ENCODE assay signal across 8 mouse cellular contexts in genomic region chr7:143057667-143058220, GRCm38 (mm10). TPM values are rescaled to one million over a fixed set of nuclear protein-coding genes. Genes with fewer than 3 reads are reported as not detected.
DNase-seq lines count a peak whose midpoint lies in the region; ATAC-seq lines count a peak whose summit lies in the region.

No protein-coding gene starts in this region.

- intact Hi-C loops in heart, postnatal 10 days (cut with DNase I), result no loop called here

- no peaks in the 10 kb centered on the region for H3K9me3 ChIP-seq in kidney, embryonic 14.5 days (ENCODE audit: control insufficient read depth, low read length)

- no peak for ATAC-seq in kidney, embryonic 14.5 days (ENCODE audit: low FRiP score, low TSS enrichment)
- ATAC-seq in megakaryocyte, adult 5-6 weeks (ENCODE audit: poor library complexity, severe bottlenecking), result peak; percentile 16

- H3K27me3 ChIP-seq in kidney, embryonic 14.5 days (ENCODE audit: control insufficient read depth, insufficient read depth, low read length), result no peaks in the 10 kb centered on the region

- peaks cover 23% of the 10 kb centered on the region for H3K36me3 ChIP-seq in kidney, embryonic 14.5 days (ENCODE audit: control insufficient read depth, insufficient read depth, low read length)

- H3K4me3 ChIP-seq in kidney, embryonic 14.5 days (ENCODE audit: low read length), result no peak overlapping the region
- H3K4me3 ChIP-seq in brown adipose tissue, adult 24 weeks (ENCODE audit: insufficient read depth, low read depth, low read length), result peak overlapping the region; percentile 93

- H3K9ac ChIP-seq in kidney, embryonic 14.5 days (ENCODE audit: low read depth, low read length), result no peak overlapping the region

- no peak for DNase-seq in kidney, postnatal 10 days
- peak; percentile 41 to 57 for DNase-seq in heart, postnatal 10 days
- no peak for DNase-seq in frontal cortex, postnatal 25 days (ENCODE audit: low spot score in 2 of 2)
- DNase-seq in testis, postnatal 14 days (ENCODE audit: low spot score), result no peak
- DNase-seq in ovary, adult 18-20 months (ENCODE audit: low spot score), result no peak

- peaks cover 30% of the 10 kb centered on the region for H3K4me1 ChIP-seq in kidney, embryonic 14.5 days (ENCODE audit: control insufficient read depth, insufficient read depth, low read length)
- H3K4me1 ChIP-seq in brown adipose tissue, adult 24 weeks (ENCODE audit: control insufficient read depth, insufficient read depth, insufficient read length, low read length), result peaks cover 57% of the 10 kb centered on the region

- WGBS in kidney, embryonic 14.5 days, result 77% methylated on average over 9 of the region's 9 CpGs

- peak overlapping the region; percentile 61; the same call in 1 of the 2 replicates for H3K27ac ChIP-seq in kidney, embryonic 14.5 days (ENCODE audit: low read depth, low read length)
- peak overlapping the region; percentile 97 for H3K27ac ChIP-seq in brown adipose tissue, adult 24 weeks (replicated peaks; ENCODE audit: low read depth, low read length)

- H3K4me2 ChIP-seq in kidney, embryonic 14.5 days (replicated peaks; ENCODE audit: low read depth, low read length), result no peak overlapping the region; the same call in 1 of the 2 replicates

RNA-seq across cellular contexts. Expression of gene Cd81, which starts 5.2 kb away (rescaled TPM):
- 477 and 494 TPM in 2 replicates for polyA plus RNA-seq in kidney, embryonic 14.5 days (2014; fragmentation: Nextera tagmentation; extraction: Ambion mirVana)
- 289 and 375 TPM in 2 replicates for polyA plus RNA-seq in brown adipose tissue, adult 24 weeks (2012; ENCODE audit: insufficient read depth, insufficient read length, missing spikeins)
- 100 to 1,000 TPM; 630 to 639 TPM for total RNA-seq in heart, postnatal 10 days (2021)
- 17.2 and 20.3 TPM in 2 replicates for total RNA-seq in megakaryocyte, adult 5-6 weeks (2015)
- 22.5 and 25.3 TPM in 2 replicates for total RNA-seq in megakaryocyte, adult 5-6 weeks (2017)

RNA-seq across cellular contexts. Expression of gene Tssc4, which starts 11.3 kb away (rescaled TPM):
- polyA plus RNA-seq in kidney, embryonic 14.5 days (2014; fragmentation: Nextera tagmentation; extraction: Ambion mirVana), result 74.4 and 95.1 TPM in 2 replicates
- 6.7 and 13.2 TPM in 2 replicates for polyA plus RNA-seq in brown adipose tissue, adult 24 weeks (2012; ENCODE audit: insufficient read depth, insufficient read length, missing spikeins)
- total RNA-seq in heart, postnatal 10 days (2021), result 10 to 100 TPM; 24.9 to 26.3 TPM
- total RNA-seq in megakaryocyte, adult 5-6 weeks (2015), result 14.0 and 19.2 TPM in 2 replicates
- total RNA-seq in megakaryocyte, adult 5-6 weeks (2017), result 17.7 and 20.5 TPM in 2 replicates

RNA-seq across cellular contexts. Expression of gene Trpm5, which starts 36.7 kb away (rescaled TPM):
- 4.4 and 4.9 TPM in 2 replicates for polyA plus RNA-seq in kidney, embryonic 14.5 days (2014; fragmentation: Nextera tagmentation; extraction: Ambion mirVana)
- not detected in 2 replicates for polyA plus RNA-seq in brown adipose tissue, adult 24 weeks (2012; ENCODE audit: insufficient read depth, insufficient read length, missing spikeins)
- under 1 TPM; 0.43 to 0.62 TPM for total RNA-seq in heart, postnatal 10 days (2021)
- not detected in 2 replicates for total RNA-seq in megakaryocyte, adult 5-6 weeks (2015)
- total RNA-seq in megakaryocyte, adult 5-6 weeks (2017), result not detected in 2 replicates

RNA-seq across cellular contexts. Expression of gene Kcnq1, which starts 48.4 kb away (rescaled TPM):
- polyA plus RNA-seq in kidney, embryonic 14.5 days (2014; fragmentation: Nextera tagmentation; extraction: Ambion mirVana), result 4.0 and 5.4 TPM in 2 replicates
- polyA plus RNA-seq in brown adipose tissue, adult 24 weeks (2012; ENCODE audit: insufficient read depth, insufficient read length, missing spikeins), result 0.36 and 1.0 TPM in 2 replicates
- 10 to 100 TPM; 40.9 to 42.0 TPM for total RNA-seq in heart, postnatal 10 days (2021)
- total RNA-seq in megakaryocyte, adult 5-6 weeks (2015), result not detected in 2 replicates
- total RNA-seq in megakaryocyte, adult 5-6 weeks (2017), result not detected in 2 replicates

RNA-seq across cellular contexts. Expression of gene Tspan32, which starts 52.9 kb away (rescaled TPM):
- polyA plus RNA-seq in kidney, embryonic 14.5 days (2014; fragmentation: Nextera tagmentation; extraction: Ambion mirVana), result 0.79 and 0.97 TPM in 2 replicates
- 0.83 and 1.3 TPM in 2 replicates for polyA plus RNA-seq in brown adipose tissue, adult 24 weeks (2012; ENCODE audit: insufficient read depth, insufficient read length, missing spikeins)
- total RNA-seq in heart, postnatal 10 days (2021), result 1 to 10 TPM in 1 of 2 experiments, under 1 TPM in 1; 0.81 to 1.2 TPM
- total RNA-seq in megakaryocyte, adult 5-6 weeks (2015), result 60.9 and 70.4 TPM in 2 replicates
- 45.6 and 47.0 TPM in 2 replicates for total RNA-seq in megakaryocyte, adult 5-6 weeks (2017)

Comparison
In these comparisons a context has a peak if more than half of its experiments do, and no peak if none do; other contexts are left out.
1. DNase-seq: peak in heart, postnatal 10 days (2 of 2); none in kidney, postnatal 10 days (single experiment), frontal cortex, postnatal 25 days (0 of 2), testis, postnatal 14 days (single experiment) and ovary, adult 18-20 months (single experiment).
2. RNA of gene Cd81, which starts 5.2 kb away (total RNA-seq): 630 to 639 TPM in heart, postnatal 10 days; 17.2 to 25.3 TPM in megakaryocyte, adult 5-6 weeks; every median in the first group is over 10 times any median in the second.